Mouse (Mus musculus) small intestine, adult 2 months (tissue): ENCODE results near the gene Nfia. TPM values are rescaled to one million over a fixed set of nuclear protein-coding genes. Genes with fewer than 3 reads are reported as not detected.

ENCODE experiments used
- H3K27ac ChIP-seq: fragments of 200-500 bp; 2 replicates; pipeline ENCODE4 v1.5.1; 2012; ENCODE audit warnings: low read depth, low read length, control low read depth, inconsistent platforms; ENCODE audit not compliant: insufficient read depth
- H3K27me3 ChIP-seq: fragments of 200-500 bp; 2 replicates; pipeline ENCODE4 v1.6.1; 2012; ENCODE audit warnings: mild to moderate bottlenecking, moderate library complexity, low read length, inconsistent platforms; ENCODE audit not compliant: control insufficient read depth, insufficient read depth
- H3K36me3 ChIP-seq: fragments of 200-500 bp; 2 replicates; pipeline ENCODE4 v1.6.1; 2012; ENCODE audit warnings: mild to moderate bottlenecking, low read length, control low read depth, inconsistent platforms; ENCODE audit not compliant: control insufficient read depth, insufficient read depth
- H3K4me1 ChIP-seq: fragments of 200-500 bp; 2 replicates; pipeline ENCODE4 v1.6.1; 2012; ENCODE audit warnings: low read length, inconsistent platforms, mixed read lengths; ENCODE audit not compliant: control insufficient read depth, insufficient read depth, insufficient read length
- H3K4me3 ChIP-seq: fragments of 200-500 bp; 2 replicates; pipeline ENCODE4 v1.5.1; 2012; ENCODE audit warnings: low read depth, mild to moderate bottlenecking, control low read depth, inconsistent platforms, low read length, moderate library complexity
- CTCF ChIP-seq: fragments of 200-500 bp; IDR thresholded peaks from 2 replicates; pipeline ENCODE4 v1.5.1; 2012; ENCODE audit warnings: low read depth, mild to moderate bottlenecking, control low read depth, inconsistent platforms, low read length, moderate library complexity, mixed read lengths; ENCODE audit not compliant: insufficient replicate concordance, insufficient read length; ENCODE audit errors: extremely low read depth
- POLR2A ChIP-seq: fragments of 200-500 bp; IDR thresholded peaks from 2 replicates; pipeline ENCODE4 v1.6.1; 2012; ENCODE audit warnings: low read depth, mild to moderate bottlenecking, control low read depth, inconsistent platforms, low read length, moderate library complexity
- WGBS: fragments of 180-500 bp; shearing (Covaris S2); methylation state at CpG from one replicate; pipeline ENCODE4 v1.1.7; 2018; 5-methylcytosine and 5-hydroxymethylcytosine counted together
- polyA plus RNA-seq: library from polyadenylated mRNA; depleted of rRNA; stranded (reverse); fragments of >200 nt; gene quantifications from 2 replicates; pipeline ENCODE4 v1.2.3, GENCODE M21; 2012

The Nfia gene
- polyA plus RNA-seq, 1 experiment, result 16.5 TPM

GRCm38 (mm10) chr4:98115401-98115800, 342.9 kb downstream of the Nfia start:
- no peaks in the 10 kb centered on the region for H3K27me3 ChIP-seq
- H3K4me3 ChIP-seq, result no peak overlapping the region
- H3K4me1 ChIP-seq, result no peaks in the 10 kb centered on the region
- TF ChIP-seq CTCF, result no peak
- TF ChIP-seq POLR2A, result no peak
- H3K36me3 ChIP-seq, result peaks cover 5% of the 10 kb centered on the region; the same call in 1 of the 2 replicates
- H3K27ac ChIP-seq, result no peak overlapping the region
- whole genome bisulfite sequencing, result 95% methylated on average over 4 of the region's 4 CpGs

DNA sequence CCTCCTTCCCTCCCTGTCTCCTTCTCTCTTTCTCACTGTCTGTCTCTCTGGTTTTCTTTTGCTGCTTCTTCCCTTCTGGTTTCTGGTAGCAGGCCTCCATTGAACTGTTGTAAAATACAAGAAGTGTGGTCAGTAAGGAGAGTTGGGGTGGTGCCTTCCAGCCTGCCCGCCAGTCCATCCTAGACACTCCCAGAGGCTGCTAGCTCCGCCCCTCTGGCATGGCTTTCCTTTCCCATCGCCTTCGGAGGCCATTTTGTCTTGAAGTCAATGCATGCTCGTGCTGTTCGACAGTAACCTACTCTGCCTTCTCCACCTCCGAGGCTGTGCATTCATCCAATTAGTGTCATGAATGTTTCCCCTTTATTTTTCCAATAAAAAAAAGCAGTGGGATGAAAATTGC, 343.5 kb downstream of the Nfia start:
- Histone ChIP-seq H3K27ac (no peak overlapping the region), H3K4me1 (no peaks in the 10 kb centered on the region), H3K27me3 (no peaks in the 10 kb centered on the region), H3K4me3 (no peak overlapping the region), H3K36me3 (peaks cover 4% of the 10 kb centered on the region; the same call in 1 of the 2 replicates)
- WGBS, result 93% methylated on average over 7 of the region's 7 CpGs
- TF ChIP-seq POLR2A (no peak), CTCF (no peak)

DNA sequence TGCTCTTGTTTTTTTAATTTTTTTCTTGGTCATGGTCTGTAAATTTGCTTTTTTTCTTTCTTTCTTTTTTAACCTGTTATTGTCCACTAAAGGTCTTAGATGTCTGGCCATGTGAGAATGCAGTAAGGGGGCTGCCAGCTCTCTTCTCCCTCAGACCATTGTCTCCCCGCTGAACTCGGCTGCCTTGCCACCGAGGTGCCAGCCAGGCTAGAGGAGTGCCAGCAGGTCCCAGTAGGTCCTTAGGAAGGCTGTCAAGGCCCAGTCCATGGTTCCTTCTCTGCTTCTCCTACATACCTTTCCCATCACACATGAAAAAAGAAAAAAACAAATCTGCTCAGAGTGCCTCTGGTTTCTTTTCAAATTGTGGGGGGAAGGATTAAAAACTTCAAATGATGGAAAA, 345.6 kb downstream of the Nfia start:
- TF ChIP-seq CTCF (no peak), POLR2A (no peak)
- Histone ChIP-seq H3K36me3 (no peaks in the 10 kb centered on the region), H3K27me3 (no peaks in the 10 kb centered on the region), H3K27ac (no peak overlapping the region), H3K4me1 (no peaks in the 10 kb centered on the region), H3K4me3 (no peak overlapping the region)
- WGBS, result 92% methylated on average over 3 of the region's 3 CpGs

DNA sequence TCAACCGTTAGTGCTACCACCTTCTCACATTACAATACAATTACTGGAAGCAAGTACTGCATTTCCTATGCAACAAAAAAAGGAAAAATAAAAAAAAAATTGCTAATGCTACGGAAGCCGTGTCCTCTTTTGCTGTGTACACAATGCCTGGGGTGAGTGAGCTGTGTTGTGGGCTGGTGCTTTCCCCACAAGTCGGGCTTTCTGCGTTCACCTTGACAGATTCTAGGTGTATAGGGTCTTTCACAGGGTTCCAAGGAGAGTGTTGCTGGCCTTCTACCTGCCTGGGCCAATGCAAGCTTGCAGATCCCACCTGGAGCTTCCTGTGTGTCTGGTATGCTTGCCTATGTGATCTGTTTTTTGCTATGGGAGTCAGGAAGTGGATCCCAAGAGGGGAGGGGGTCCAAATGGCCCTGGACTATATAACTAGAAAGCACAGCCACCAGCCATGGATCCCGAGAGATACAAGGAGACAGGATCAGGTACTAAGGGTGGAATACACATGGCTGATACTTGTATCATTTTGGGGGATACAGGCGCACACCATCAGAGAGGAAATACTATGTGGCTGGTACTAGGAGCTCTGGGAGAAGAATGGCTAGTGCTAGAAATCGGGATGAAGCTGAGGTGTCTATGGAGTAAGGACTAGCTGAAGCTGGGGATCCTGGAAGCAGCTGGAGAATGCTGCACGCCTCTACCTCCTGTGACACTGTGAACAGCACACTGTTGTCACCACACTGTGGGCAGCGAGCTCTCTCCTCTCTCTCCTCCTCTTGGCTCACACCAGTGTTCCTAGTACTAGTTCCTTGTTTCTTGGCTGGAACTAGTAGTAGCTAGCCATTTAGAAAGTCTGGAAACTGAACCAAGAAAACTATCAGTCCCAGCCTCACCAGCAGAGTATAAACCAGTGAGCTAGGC, 346.5 kb downstream of the Nfia start:
- TF ChIP-seq POLR2A, result no peak
- no peak for TF ChIP-seq CTCF
- Histone ChIP-seq H3K27me3 (no peaks in the 10 kb centered on the region), H3K36me3 (no peaks in the 10 kb centered on the region), H3K27ac (no peak overlapping the region), H3K4me3 (no peak overlapping the region), H3K4me1 (no peaks in the 10 kb centered on the region)
- 81% methylated on average over 10 of the region's 10 CpGs for WGBS

- Histone ChIP-seq H3K4me3 (no peak overlapping the region), H3K4me1 (no peaks in the 10 kb centered on the region), H3K36me3 (no peaks in the 10 kb centered on the region), H3K27ac (no peak overlapping the region), H3K27me3 (no peaks in the 10 kb centered on the region)
- 73% methylated on average over 3 of the region's 3 CpGs for WGBS
- TF ChIP-seq POLR2A (no peak), CTCF (no peak)
Measured at GRCm38 (mm10) chr4:98119949-98120531, 347.5 kb downstream of the Nfia start.

DNA sequence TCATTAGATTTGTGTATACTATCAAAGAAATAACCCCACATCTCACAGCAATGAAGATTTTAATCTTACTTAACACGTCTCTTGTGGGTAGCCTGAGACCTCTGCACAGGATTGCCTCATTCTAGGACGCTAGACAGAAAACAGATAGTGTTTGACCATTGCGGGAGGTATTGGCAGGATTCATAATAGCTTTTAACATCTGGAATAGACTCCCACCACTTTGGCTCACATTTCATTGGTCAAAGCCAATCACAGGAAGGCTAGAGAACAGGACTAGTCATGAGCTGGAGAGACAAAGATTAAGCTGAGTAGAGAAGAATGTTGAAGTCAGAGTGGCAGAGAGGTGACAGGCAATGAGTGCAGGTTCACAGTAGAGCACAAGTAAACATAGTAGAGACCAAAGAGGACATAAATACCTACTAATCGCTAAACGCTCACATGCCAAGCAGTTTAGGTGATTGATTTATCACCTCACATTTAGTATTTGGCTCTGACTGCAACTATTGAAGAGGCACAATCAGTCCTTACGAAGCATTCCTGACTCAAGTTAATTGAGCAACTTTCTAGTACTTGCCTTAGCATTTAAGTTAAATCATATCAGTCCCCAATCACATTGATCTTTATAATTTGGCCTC, 348.3 kb downstream of the Nfia start:
- no peaks in the 10 kb centered on the region for H3K27me3 ChIP-seq
- no peak for TF ChIP-seq POLR2A
- no peak overlapping the region for H3K27ac ChIP-seq
- no peak overlapping the region for H3K4me3 ChIP-seq
- H3K36me3 ChIP-seq, result no peaks in the 10 kb centered on the region
- H3K4me1 ChIP-seq, result no peaks in the 10 kb centered on the region
- WGBS, result 56% methylated on average over 6 of the region's 6 CpGs

DNA sequence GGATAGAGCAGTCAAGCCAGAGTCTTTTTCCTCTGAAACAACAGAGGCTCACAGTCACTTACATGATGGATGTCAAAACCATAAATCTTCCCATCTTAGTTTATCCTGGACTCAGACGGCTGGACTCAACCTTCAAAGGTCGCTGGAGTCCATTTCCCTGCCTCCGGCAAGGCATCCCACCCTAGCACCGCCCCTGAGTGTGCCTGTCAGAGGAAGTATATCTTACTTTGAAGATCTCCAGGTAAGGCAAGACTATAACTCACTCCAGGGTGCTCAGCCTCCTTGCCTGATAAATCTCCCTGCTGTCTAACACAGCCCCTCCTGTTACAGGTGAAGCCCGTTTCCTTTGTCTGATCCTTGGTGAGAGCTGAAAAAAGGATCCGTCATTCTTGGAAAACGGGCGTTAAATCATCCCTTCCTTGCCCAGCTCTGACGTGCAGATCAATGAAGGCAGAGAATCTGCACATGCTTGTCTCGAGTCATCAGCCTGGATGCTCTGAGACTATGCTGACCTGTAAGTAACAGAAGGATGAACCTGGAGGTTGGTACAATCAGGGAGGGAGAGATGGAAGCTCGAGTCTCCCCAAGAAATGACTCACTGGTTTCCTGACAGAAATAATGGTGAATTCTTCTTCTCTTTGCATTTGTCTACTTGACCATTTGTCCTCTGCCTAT, 353.6 kb downstream of the Nfia start:
- WGBS, result 81% methylated on average over 11 of the region's 11 CpGs
- TF ChIP-seq POLR2A (no peak), CTCF (no peak)
- Histone ChIP-seq H3K4me1 (peaks cover 5% of the 10 kb centered on the region; the same call in 1 of the 2 replicates), H3K4me3 (no peak overlapping the region), H3K36me3 (no peaks in the 10 kb centered on the region), H3K27me3 (no peaks in the 10 kb centered on the region), H3K27ac (no peak overlapping the region)
